Mouse (Mus musculus): Measurements from ENCODE around the gene Syt3.

The Syt3 gene

DNA sequence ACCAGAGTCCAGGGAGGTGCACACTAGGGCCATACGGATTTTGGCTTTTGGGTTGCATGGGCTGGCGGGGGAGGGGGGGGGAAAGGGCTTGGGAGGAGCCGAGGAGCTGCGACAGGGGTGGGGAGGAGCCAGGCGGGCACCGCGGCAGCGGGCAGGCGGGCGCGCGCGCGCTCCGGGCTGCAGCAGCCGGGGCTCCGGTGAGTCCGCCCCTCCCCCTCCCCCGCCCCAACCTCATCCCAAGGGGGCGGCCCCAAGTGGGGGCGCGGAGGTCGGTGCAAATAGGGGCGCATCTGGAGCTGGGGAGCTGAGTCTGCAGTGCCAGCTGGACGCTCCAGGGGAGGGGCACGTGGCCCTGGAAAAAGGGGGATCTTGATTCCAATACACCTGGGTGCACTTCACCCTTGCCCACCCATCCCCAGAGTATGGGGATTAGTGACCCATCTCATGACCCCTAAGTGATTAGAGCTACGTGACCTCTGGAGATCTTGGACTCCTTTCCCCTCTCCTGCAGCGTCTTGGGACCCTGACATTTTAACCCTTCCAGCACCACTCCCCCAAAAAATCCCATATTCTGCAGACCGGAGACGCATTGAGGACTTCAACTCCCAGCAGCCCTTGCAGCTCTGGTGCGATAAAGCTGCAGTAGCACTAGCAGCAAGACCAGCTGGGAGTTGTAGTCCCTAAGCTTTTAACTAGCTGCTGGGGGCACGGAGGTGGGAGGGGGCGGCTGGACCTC is at the start of gene Syt3:
Gene Syt3 (plus strand): TSS at position 123 of the 736 bp plus-strand sequence.
- DNase-seq (ENCODE audit: low spot score) = no peak

DNA sequence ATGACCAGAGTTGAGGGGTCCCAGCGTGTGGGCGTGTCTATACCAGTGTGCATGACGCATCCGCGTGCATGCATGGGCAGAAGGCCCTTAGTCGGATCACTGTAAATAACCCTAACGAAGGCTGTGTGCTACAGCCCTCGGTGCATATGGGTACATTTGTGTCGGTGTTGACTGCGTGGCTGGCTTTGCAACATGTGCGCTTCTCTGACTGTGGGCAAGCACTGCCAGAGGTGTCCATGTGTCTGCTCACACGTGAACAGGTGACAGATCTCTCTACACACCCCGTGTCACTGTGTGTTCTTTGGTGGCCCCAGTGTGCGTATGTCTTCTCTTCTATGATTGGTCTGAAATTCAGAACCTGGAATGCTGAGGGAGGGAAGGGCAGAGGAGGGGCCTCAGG is 49.8 kb upstream of the Syt3 start:
- DNase-seq (ENCODE audit: low spot score) = no peak

DNA sequence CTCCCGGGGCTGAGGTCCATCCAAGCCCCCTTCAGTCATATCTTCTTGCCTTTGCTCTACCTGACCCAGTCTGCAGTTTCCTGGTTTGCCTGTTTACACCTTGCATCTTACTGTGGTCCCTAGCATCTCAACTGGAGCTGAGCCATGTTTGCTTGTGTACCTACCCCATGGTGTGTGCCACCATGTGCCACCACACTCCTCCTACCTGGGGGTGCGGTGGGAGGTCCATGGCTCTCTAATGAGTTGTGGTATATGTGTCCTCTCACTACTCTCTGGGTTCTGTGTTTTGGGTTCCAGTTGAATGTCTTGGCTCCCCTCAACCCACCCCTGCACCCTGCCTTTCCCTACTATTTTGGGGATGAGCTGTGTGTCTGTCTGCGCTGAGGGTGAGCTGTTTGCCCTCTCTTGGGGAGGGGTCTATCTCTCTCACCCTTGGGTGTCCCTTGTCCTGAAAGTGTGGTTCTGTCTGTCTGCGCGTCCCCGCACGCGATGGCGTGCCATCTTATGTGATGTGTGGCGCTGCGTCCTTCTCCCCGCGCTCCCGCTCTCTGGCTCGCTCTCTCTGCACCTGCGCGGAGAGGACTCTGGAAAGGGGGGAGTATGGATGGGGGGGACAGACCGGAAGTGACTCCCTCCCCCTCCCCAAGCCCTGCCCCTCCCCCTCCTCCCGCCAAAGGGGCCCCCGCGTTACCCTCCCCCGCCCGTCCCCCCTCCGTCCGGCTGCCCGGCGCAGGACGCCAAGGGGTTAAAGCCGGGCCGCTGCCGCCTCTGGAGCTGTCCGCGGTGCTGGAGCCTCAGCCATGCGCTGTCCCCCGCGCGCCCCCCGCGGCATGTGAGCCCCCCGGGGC is 48.6 kb upstream of the Syt3 start:
- no peak for DNase-seq (ENCODE audit: low spot score)

DNA sequence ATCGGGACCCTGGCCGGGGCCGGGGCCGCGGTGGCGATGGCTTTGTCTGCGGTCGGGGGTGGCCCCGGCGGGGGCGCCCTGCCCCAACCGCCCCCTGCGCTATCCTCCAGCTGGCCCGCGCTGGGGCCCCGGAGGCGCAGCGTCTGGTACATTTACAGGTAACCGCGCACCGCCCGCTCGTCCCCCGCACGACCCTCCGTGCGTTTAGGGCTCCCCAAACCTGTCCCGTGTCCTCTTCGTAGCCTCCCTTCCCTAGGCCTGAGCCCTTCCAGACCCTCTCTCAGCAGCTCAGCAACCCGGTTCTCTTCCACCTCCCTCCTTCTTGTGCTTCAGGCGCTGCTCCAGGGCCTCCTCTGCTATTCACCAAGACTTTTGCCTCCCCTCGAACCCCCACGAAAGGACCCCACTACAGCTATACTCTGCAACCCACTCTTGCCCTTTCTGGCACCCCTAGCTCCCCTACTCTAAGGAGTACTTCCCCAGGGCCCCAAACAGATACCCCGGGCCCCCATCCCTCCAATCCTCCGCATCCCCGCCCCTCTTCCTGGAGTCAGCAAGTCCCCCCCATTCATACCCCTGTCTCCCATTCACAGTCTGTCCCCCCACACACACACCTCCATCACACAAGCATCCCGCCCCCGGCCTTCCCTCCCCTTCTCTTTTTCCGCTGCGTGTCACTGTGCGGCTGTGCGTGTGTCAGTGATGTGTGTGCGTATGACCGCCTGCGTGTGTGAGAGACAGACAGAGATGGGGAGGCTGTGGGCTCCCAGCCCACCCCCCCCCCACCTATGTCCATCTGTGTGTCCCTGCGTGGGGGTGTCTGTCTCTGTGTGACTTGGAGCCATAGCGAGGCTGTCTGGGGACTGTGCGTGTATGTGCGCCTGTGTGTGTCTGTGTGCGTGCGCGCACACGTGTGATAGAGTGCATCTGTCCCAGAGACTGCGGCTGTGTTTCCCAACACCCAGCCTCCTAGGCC is 47.6 kb upstream of the Syt3 start:
- DNase-seq (ENCODE audit: low spot score) = no peak

DNA sequence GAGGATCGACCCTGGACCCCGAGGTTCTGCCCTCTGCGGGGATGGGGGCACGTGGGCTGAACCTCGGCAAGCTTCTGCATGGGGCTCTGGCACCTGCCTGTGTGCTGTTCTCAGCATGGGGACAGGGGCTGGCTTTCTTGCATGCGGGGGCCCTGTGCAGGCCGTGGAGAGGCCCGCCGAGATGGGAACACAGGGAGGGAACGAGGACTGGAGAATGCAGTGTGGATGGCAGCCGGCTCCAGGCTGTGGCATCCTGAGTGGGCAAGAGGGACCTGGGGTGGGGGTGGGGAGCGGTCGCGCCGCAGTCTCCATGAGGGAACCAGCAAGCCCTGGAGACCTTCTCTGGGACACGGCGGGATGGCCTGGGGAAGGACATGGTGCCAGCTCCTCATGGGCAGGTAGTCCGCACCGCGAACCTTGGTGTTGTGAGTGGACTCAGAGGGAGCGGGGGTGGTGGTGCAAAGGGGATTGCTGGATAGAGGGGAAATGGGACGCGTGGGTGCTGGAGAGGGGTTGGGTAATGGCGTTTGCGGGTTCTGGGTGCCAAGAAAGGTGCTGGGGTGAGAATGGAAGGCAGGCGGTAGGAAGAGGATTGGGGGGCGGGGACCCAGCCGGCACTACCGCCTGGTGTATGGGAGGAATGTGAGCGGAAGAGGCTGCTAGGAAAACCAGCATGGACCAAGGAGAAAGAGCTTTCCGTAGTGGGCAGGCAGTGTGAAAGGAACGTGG is 46.6 kb upstream of the Syt3 start:
- DNase-seq (ENCODE audit: low spot score) = no peak

DNA sequence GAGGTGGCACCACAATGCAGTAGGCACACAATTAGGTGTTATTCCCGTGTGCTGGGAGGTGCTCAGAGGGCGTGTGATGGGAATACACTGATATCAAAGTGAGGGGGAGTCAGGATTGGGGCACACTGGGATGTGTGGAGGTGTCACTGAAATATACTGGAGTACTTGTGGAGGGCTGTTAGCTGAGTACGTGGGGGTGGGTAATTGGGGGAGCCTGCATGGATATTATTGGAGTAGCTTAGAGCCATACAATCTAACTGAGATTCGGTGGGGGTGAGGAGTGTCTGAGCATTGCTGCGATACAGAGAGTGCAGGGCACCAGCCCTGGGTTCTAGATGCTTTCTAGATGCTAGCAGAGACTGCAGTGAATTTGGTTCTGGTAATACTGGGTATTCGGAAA is 43.7 kb upstream of the Syt3 start:
- no peak for DNase-seq (ENCODE audit: low spot score)

DNA sequence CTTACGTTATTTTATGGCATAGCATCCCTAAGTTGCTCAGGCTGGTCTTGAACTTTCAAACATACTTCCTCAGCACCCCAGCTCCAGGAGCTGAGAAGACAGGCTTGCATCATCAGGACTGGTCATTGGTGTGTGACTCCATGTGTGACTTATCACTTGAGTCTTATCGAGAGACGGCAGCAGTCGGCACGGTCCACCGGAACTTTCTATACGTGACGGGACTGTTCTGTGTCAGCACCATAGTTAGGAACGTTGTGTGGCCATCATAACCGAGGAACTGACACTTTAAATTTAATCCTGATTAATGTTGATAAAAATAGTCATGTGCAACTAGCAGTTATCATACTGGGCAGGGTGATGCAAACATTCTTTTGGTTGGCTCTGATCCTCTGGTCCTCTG is 42.8 kb upstream of the Syt3 start:
- no peak for DNase-seq (ENCODE audit: low spot score)

DNA sequence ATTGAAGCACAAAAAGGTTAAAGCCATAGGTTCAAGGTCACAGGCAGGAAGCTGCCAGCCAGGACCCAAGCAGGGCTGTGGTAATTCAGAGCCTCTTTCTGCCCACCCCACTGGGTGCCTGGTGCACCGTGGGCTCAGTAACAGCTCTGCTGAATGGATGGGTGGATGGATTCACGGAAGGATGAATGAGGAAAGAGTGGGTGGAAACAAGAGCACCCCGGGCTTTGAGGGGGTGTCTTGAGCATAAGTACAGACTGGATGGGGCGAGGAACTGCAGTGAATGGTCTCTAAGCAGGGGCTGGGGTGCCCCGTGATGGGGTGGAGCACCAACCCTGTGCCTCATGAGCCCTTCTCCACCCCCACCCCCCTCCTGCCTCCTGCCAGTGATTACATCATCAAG is 42.2 kb upstream of the Syt3 start:
- no peak for DNase-seq (ENCODE audit: low spot score)

DNA sequence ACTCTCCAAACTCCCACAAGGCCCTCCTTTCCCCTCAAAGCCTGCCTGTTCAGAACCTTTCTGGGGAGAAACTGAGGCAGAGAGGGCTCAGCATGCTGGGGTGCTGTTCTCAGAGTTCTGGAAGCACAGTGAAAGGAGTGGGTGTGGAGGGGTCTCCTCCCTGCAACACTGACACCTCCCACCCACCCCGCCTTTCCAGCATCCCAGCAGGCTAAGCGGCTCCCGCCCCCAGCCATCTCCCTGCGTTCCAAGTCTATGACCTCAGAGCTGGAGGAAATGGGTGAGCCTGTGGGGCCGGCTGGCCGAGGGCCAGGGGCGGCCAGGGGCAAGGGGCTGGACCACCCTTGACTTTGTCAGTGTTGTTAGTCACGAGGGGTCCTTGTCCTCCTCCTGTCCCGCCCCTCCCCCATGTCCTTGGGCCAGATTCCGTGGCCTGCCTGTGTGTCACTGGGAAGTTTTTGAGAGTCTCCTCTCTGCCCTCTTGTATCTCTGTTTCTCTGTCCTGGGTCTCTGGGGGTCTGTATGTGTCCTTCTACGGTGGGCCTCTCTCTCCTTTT is 40.4 kb upstream of the Syt3 start:
- no peak for DNase-seq (ENCODE audit: low spot score)

DNA sequence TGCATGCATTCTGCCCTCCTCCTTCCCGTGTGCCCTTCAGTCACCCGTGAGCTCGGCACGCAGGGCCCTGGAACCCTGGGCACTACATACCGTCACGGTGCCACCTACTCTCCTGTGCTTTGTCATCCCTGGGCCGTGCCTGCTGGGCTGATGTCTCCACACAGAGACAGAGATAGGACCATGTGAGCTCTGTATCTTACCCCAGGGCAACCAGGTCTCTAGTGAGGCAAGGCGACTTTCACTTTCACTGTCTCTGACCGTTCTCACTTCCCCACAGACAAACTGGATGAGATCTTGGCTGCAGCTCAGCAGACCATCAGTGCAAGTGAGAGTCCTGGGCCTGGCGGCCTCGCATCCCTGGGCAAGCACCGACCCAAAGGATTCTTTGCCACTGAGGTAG is 39.3 kb upstream of the Syt3 start:
- no peak for DNase-seq (ENCODE audit: low spot score)

DNA sequence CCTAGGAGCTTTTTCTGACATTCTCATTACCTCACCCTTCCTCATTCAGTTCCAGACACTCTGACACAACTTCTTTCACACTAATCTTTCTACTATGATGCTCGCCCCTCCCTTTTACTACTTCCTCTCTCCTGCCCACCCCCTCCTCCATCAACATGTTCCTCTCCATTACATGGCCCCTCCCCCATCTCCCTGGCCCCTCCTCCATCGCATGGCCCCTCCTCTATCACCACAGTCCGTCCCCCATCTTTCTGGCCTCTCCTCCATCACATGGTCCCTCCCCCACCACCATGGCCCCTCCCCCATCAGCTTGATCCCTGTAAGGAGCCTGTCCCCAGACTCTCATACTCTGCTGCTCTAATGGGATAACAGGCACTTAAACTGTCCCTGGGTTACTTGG is 34.9 kb upstream of the Syt3 start:
- DNase-seq (ENCODE audit: low spot score) = no peak

DNA sequence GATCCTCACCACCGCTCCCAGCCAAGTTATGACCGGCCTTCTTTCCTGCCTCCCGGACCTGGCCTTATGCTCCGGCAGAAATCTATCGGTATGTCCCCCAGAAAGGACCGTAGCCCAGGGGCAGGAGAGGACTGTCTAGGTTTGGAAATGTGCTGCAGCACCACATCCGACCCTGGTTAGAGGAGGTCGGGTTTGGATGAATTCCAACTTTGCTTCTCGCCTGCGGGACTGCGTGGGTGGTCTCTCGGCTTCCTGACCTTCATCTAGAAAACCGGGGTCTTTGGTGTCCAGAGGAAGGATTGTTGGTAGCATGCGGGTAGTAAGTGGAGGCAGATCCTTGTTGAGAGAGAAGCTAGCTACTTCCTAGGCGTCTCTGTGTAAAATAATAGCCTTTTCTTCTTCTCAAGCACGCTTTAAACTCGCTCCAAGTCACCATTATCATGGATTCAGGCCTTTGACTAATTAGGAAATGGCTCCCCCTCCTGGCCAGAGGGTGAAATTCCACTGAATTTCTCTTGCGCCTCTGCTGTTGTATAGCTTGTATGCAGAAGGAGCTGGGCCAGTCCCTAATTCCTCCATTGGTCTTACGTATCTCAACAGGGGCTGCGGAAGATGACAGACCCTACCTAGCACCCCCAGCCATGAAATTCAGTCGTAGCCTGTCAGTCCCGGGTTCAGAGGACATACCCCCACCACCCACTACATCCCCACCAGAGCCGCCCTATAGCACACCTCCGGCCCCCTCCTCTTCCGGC is 32.8 kb upstream of the Syt3 start:
- DNase-seq (ENCODE audit: low spot score) = no peak

DNA sequence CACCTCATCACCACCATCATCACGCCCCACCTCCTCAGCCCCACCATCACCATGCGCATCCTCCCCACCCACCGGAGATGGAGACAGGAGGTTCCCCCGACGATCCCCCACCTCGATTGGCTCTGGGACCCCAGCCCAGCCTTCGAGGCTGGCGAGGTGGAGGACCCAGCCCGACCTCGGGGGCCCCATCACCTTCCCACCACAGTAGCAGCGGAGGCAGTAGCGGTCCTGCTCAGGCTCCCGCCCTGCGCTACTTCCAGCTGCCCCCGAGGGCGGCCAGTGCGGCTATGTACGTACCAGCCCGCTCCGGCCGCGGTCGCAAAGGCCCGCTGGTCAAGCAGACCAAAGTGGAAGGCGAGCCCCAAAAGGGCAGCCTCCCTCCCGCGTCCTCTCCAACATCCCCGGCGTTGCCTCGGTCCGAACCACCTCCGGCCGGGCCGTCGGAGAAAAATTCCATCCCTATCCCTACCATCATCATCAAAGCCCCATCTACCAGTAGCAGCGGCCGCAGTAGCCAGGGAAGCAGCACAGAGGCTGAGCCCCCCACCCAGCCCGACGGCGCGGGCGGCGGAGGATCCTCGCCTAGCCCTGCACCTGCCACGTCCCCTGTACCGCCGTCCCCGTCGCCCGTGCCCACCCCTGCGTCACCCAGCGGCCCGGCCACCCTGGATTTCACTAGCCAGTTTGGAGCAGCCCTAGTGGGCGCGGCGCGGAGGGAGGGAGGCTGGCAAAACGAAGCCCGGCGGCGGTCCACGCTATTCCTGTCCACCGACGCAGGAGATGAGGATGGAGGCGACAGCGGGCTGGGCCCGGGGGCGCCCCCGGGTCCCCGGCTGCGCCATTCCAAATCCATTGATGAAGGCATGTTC is 31.8 kb upstream of the Syt3 start:
- no peak for DNase-seq (ENCODE audit: low spot score)

DNA sequence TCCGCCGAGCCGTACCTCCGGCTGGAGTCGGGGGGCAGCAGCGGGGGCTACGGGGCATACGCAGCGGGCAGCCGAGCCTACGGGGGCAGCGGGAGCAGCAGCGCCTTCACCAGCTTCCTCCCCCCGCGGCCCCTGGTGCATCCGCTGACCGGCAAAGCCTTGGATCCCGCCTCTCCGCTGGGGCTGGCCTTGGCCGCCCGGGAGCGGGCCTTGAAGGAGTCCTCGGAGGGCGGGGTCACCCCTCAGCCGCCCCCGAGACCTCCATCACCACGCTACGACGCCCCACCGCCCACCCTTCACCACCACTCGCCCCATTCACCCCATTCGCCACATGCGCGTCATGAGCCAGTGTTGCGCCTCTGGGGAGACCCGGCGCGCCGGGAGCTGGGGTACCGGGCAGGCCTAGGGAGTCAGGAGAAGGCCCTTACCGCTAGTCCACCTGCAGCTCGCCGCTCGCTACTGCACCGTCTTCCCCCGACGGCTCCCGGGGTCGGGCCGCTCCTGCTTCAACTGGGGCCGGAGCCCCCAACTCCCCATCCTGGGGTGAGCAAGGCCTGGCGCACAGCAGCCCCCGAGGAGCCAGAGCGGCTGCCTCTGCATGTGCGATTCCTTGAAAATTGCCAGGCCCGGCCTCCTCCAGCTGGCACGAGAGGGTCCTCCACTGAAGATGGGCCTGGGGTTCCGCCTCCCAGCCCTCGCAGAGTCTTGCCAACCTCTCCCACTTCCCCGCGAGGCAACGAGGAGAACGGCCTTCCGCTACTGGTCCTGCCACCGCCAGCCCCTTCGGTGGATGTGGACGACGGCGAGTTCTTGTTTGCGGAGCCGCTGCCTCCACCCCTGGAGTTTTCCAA is 30.9 kb upstream of the Syt3 start:
- no peak for DNase-seq (ENCODE audit: low spot score)

DNA sequence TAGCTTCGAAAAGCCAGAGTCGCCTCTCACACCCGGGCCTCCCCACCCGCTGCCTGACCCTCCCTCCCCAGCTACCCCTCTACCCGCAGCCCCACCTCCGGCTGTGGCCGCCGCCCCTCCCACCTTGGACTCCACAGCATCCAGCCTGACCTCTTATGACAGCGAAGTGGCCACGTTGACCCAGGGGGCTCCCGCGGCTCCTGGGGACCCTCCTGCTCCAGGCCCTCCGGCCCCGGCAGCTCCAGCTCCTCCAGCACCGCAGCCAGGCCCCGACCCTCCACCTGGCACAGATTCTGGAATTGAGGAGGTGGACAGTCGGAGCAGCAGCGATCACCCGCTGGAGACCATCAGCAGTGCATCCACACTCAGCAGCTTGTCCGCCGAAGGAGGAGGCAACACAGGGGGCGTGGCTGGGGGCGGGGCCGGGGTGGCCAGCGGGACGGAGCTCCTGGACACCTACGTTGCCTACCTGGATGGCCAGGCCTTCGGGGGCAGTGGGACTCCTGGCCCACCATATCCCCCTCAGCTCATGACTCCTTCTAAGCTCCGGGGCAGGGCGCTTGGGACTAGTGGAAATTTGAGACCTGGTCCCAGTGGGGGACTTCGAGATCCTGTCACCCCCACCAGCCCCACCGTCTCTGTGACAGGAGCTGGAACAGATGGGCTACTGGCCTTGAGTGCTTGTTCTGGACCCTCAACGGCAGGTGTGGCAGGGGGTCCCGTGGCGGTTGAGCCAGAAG is 30.1 kb upstream of the Syt3 start:
- no peak for DNase-seq (ENCODE audit: low spot score)

DNA sequence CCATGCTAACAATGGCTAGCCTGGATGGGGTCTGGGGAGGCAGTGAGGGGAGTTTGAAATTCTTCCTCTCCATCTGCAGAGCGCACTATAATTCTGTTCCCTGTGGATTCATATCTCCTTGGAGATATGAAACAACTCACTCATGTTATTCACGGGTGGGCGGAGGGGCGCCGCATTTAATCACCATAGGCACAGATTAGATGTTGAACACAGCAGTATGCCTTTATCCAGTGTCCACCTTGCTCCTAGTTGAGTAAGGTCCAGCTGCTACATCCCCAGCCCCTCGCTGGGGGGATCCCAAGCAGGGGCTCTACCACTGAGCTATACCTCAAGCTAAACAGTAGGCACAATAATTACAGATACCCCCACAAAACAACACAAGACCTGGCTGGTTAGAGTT is 28.5 kb upstream of the Syt3 start:
- no peak for DNase-seq (ENCODE audit: low spot score)

DNA sequence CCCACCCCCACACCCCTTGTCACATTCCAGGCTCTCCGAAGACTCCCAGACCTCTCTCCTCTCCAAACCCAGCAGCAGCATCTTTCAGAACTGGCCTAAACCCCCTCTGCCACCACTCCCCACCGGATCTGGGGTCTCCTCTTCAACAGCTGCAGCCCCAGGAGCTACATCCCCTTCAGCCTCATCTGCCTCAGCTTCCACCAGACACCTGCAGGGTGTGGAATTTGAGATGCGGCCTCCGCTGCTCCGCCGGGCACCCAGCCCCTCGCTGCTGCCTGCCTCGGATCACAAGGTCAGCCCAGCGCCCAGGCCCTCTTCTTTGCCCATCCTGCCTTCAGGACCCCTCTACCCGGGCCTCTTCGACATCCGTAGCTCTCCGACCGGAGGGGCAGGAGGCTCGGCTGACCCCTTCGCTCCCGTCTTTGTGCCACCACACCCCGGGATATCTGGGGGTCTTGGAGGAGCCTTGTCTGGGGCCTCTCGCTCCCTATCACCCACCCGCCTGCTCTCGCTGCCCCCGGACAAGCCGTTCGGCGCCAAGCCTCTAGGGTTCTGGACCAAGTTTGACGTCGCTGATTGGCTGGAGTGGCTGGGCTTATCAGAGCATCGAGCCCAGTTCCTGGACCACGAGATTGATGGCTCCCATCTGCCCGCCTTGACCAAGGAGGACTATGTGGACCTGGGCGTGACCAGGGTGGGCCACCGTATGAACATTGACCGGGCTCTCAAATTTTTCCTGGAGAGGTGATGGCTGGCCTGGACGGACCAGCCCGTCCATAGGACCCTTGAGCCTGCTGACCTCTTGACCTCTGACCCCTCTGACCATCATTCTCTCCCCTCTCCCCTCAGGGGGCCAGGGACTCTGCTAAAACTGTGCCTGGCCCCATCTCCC is 27.1 kb upstream of the Syt3 start:
- DNase-seq (ENCODE audit: low spot score) = no peak

Measured in urinary bladder, postnatal 10 days (tissue).